Mouse (Mus musculus) C2C12 (cell line): Measurements from ENCODE around the gene Mmel1. TPM values are rescaled to one million over a fixed set of nuclear protein-coding genes. Genes with fewer than 3 reads are reported as not detected.

Experiments used
- H3K27me3 ChIP-seq: one replicate; pipeline ENCODE4 v1.6.1; 2011; ENCODE audit not compliant: control insufficient read depth, insufficient read depth, insufficient read length
- H3K36me3 ChIP-seq: one replicate; pipeline ENCODE4 v1.6.1; 2011; ENCODE audit not compliant: control insufficient read depth, insufficient read depth
- H3K4me3 ChIP-seq: one replicate; pipeline ENCODE4 v1.5.1; 2011; ENCODE audit warnings: mild to moderate bottlenecking, control low read depth; ENCODE audit not compliant: poor library complexity, insufficient read depth, severe bottlenecking
- H3K79me2 ChIP-seq: one replicate; pipeline ENCODE4 v1.6.1; 2011; ENCODE audit not compliant: control insufficient read depth, insufficient read depth
- H3K79me3 ChIP-seq: one replicate; pipeline ENCODE4 v1.6.1; 2011; ENCODE audit warnings: low read depth, control low read depth
- H3ac ChIP-seq: one replicate; pipeline ENCODE3; 2011; ENCODE audit warnings: low read depth; ENCODE audit not compliant: control insufficient read depth, insufficient read length
- CEBPB ChIP-seq: IDR thresholded peaks from one replicate; pipeline ENCODE4 v1.6.1; 2011; ENCODE audit warnings: low read depth, mild to moderate bottlenecking, control low read depth, moderate library complexity
- CTCF ChIP-seq: IDR thresholded peaks from one replicate; pipeline ENCODE4 v1.5.1; 2011; ENCODE audit not compliant: control insufficient read depth, insufficient read depth, insufficient read length
- FOSL1 ChIP-seq: IDR thresholded peaks from one replicate; pipeline ENCODE4 v1.8.0; 2011; ENCODE audit warnings: mild to moderate bottlenecking, low read length; ENCODE audit not compliant: poor library complexity, insufficient read depth, severe bottlenecking
- MAX ChIP-seq: IDR thresholded peaks from one replicate; pipeline ENCODE4 v1.6.1; 2011; ENCODE audit warnings: mild to moderate bottlenecking, control low read depth
- MYOD1 ChIP-seq: IDR thresholded peaks from one replicate; pipeline ENCODE4 v1.6.1; 2011; ENCODE audit warnings: low read depth; ENCODE audit not compliant: control insufficient read depth, insufficient read length
- MYOG ChIP-seq: IDR thresholded peaks from one replicate; pipeline ENCODE4 v1.6.1; 2011; ENCODE audit not compliant: control insufficient read depth, insufficient read length; ENCODE audit errors: extremely low read depth
- USF1 ChIP-seq: IDR thresholded peaks from one replicate; pipeline ENCODE4 v1.6.1; 2011; ENCODE audit warnings: low read depth, mild to moderate bottlenecking, control low read depth, moderate library complexity
- polyA plus RNA-seq: library from polyadenylated mRNA; unstranded; fragments of >200 nt; fragmentation: generic; extraction: Trizol; gene quantifications from one replicate; pipeline ENCODE4 v1.2.1, GENCODE M21; 2012; ENCODE audit warnings: missing spikeins

The Mmel1 gene
- polyA plus RNA-seq, 1 experiment, result 0.04 TPM

DNA sequence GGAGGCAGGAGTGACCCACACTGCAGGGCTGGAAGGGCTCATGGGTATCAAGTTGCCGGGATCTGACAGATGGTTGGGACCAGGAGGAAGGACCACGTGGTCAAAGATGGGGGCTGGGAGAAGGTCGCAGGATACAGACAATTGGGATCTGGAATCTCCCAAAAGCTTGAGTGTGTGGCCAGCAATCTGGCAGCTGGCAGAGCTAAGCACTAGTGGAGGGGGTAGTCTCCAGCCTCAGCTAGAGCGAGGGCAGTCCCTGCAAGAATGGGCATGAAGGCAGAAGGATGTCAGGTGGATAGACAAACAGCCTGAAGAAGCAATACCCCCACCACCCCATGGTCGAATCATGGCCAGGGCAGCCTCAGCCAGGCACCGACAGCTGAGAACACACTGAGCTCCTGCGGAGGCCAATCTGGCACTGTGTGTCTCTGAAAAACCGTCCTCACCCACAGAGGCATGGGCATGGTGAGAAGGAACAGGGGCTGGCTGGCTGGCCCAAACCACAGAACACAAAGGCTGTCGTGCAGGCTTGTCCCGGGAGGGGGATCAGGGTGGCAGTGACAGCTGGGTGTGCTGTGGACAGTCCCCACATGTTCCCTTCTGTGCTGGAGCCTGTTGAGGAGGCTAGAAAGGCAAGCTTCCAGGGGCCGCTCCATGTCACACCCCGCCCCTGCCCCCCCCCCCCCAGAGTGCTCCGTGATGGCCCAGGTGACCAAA is 17.6 kb downstream of the Mmel1 start:
- H3K79me2 ChIP-seq, result no peaks in the 10 kb centered on the region
- no peaks in the 10 kb centered on the region for H3K36me3 ChIP-seq
- H3K4me3 ChIP-seq, result no peak overlapping the region
- no peak for TF ChIP-seq USF1
- TF ChIP-seq MYOG, result no peak
- no peak for TF ChIP-seq MAX
- no peak for TF ChIP-seq FOSL1
- no peaks in the 10 kb centered on the region for H3K79me3 ChIP-seq
- H3ac ChIP-seq, result no peak overlapping the region
- H3K27me3 ChIP-seq, result peaks cover 56% of the 10 kb centered on the region

GRCm38 (mm10) chr4:154887593-154888250 is 18.3 kb downstream of the Mmel1 start:
- H3ac ChIP-seq, result no peak overlapping the region
- H3K36me3 ChIP-seq, result no peaks in the 10 kb centered on the region
- no peak overlapping the region for H3K4me3 ChIP-seq
- no peaks in the 10 kb centered on the region for H3K79me2 ChIP-seq
- TF ChIP-seq MAX (no peak), FOSL1 (no peak), CEBPB (no peak), CTCF (no peak)
- no peaks in the 10 kb centered on the region for H3K79me3 ChIP-seq
- peaks cover 60% of the 10 kb centered on the region for H3K27me3 ChIP-seq

DNA sequence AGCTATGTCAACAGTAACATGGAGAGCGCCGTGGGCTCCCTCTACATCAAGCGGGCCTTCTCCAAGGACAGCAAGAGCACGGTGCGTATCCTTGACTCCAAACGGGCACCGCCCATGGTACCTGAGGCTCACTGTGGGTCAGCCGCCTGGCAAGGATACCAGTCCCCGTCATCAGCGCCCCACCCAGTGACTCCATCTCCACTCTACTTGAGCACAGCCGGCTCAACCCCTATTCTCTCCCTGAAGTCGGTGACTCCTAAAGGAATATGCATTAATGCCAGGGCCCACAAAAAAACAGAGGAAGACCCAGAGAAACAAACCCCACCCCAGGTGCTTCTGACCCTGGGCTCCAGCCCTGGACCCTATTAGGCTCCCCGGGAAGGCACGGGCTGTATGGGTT is 21.5 kb downstream of the Mmel1 start:
- TF ChIP-seq FOSL1 (no peak), MYOG (no peak), CTCF (no peak), MAX (no peak), USF1 (no peak), MYOD1 (no peak), CEBPB (no peak)

DNA sequence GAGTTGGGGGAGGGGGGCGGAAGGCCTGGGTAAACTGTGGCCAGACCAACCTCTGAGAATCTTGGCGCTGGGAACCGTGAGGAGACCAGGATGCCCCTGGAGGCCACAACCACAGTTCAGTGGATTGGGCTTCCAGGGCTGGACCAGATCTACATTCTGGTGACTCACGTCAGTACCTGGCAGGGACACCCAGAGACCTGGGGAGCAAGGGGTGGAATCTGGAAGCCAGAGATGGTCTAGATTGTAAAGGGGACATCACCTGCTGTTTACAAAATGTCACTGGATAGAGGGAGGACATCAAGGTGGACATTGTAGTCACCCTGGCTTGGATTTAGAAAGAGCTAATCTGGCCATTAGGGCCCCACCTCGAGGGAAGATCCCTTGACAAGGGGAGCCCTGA is 26.2 kb downstream of the Mmel1 start:
- Histone ChIP-seq H3K27me3 (peaks cover 76% of the 10 kb centered on the region), H3K79me3 (no peaks in the 10 kb centered on the region), H3ac (no peak overlapping the region), H3K36me3 (no peaks in the 10 kb centered on the region), H3K4me3 (no peak overlapping the region), H3K79me2 (no peaks in the 10 kb centered on the region)
- TF ChIP-seq CEBPB, result no peak
- no peak for TF ChIP-seq FOSL1
- no peak for TF ChIP-seq MAX
- no peak for TF ChIP-seq USF1
- TF ChIP-seq MYOD1, result no peak
- no peak for TF ChIP-seq MYOG
- no peak for TF ChIP-seq CTCF

More for the DNA sequence above, 21.5 kb downstream of the Mmel1 start:
- Histone ChIP-seq H3ac (no peak overlapping the region), H3K79me3 (no peaks in the 10 kb centered on the region), H3K4me3 (no peak overlapping the region), H3K36me3 (no peaks in the 10 kb centered on the region), H3K79me2 (no peaks in the 10 kb centered on the region), H3K27me3 (peaks cover 77% of the 10 kb centered on the region)

GRCm38 (mm10) chr4:154897676-154898465 is 28.5 kb downstream of the Mmel1 start:
- H3K27me3 ChIP-seq, result peaks cover 55% of the 10 kb centered on the region
- no peaks in the 10 kb centered on the region for H3K36me3 ChIP-seq
- no peak for TF ChIP-seq CTCF
- no peak for TF ChIP-seq MAX
- no peak for TF ChIP-seq FOSL1
- TF ChIP-seq USF1, result no peak
- TF ChIP-seq CEBPB, result no peak
- no peak for TF ChIP-seq MYOD1
- no peak for TF ChIP-seq MYOG
- no peaks in the 10 kb centered on the region for H3K79me2 ChIP-seq
- H3ac ChIP-seq, result no peak overlapping the region
- H3K79me3 ChIP-seq, result no peaks in the 10 kb centered on the region
- no peak overlapping the region for H3K4me3 ChIP-seq
